Mouse (Mus musculus) gastrocnemius, postnatal 10 days (tissue): ENCODE data around the gene Fam117b. TPM values are rescaled to one million over a fixed set of nuclear protein-coding genes. Genes with fewer than 3 reads are reported as not detected.

Experiments
- DNase-seq: peaks from one replicate; pipeline ENCODE4 v3.0.0; 2021; ENCODE audit warnings: mixed read lengths
- total RNA-seq, 2 experiments: library from RNA; stranded (reverse); gene quantifications; 2 replicates each; pipeline ENCODE4 v1.2.3; 2021

The Fam117b gene
- total RNA-seq, 2 experiments from 2014 or later, result 7.9 to 8.8 TPM

- DNase-seq, result peak; percentile 40
Observed at GRCm38 (mm10) chr1:59913195-59913868, 526 bp downstream of the Fam117b start.

GRCm38 (mm10) chr1:59913869-59914225, 1.0 kb downstream of the Fam117b start:
- no peak for DNase-seq

DNA sequence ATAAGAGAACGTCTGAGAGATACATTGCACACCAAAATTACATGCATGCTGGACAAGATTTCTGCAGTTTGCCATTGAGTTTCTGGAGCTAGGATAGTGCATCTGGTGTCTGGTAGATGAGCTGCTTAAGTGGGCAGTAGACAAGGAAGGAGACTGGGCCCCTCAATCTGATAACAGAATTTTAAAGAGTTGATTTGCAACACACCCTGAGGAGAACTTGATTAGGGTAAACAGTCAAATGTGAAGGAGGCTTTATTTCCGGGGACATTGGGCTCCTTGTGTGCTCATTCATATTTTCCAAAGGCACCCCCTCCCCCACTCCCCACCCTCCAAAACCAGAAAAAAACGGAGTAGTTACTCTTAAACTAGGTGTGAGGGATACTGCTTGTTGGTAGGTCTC, 2.0 kb downstream of the Fam117b start:
- DNase-seq, result no peak

GRCm38 (mm10) chr1:59915843-59916610, 3.2 kb downstream of the Fam117b start:
- no peak for DNase-seq

GRCm38 (mm10) chr1:59917401-59917800, 4.6 kb downstream of the Fam117b start:
- no peak for DNase-seq

GRCm38 (mm10) chr1:59918075-59918474, 5.3 kb downstream of the Fam117b start:
- no peak for DNase-seq

DNA sequence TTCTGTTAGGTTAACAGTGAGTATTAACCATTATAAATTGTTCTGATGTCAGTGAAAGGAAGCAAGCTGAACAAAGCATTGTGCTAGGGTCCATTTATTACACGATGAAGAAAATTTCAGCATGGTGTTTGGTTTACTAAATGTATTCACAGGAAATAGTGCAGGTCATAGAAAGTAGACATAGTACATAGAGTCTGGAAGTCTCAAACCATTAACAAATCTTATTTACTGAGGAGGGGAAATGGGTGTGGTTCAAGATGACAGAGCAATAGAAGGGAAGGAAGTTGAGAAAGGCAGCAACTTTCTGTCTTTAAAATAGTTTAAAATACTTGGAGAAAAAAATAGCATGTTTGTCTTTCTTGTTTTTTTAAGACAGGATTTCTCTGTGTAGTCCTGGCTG, 10.4 kb downstream of the Fam117b start:
- no peak for DNase-seq

DNA sequence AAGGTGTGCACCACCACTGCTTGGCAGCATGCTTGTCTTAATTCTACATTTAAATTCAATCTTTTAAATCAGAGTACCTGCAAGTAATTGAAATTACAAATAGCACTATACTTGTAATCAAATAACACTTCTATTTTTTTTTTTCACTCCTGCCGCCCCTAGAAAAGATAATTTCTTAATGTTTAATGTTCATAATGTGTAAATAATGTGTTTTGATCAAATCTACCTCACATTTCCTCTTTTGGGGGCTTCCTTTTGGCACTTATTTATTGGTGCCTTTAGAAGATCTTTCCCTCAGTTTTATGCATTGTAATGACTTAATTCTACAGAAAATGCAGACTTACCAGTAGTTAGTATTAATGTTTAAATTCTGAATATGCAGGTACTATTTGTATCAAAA, 10.9 kb downstream of the Fam117b start:
- no peak for DNase-seq

DNA sequence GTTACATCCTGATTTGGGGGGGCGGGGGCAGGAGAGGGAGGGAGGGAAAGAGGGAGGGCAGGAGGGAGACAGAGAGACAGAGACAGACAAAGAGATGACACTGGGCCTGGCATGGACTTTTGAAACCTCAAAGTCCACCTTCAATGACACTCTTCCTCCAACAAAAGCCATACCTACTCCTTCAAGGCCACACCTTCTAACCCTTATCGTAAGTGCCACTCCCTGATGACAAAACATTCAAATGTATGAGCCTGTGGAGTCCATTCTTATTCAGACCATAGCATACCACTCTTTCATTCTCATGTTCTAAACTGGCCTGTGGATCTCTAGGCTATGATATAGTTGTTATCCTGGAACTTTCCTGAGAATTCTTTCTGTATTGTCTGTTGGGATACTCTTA, 11.6 kb downstream of the Fam117b start:
- no peak for DNase-seq

DNA sequence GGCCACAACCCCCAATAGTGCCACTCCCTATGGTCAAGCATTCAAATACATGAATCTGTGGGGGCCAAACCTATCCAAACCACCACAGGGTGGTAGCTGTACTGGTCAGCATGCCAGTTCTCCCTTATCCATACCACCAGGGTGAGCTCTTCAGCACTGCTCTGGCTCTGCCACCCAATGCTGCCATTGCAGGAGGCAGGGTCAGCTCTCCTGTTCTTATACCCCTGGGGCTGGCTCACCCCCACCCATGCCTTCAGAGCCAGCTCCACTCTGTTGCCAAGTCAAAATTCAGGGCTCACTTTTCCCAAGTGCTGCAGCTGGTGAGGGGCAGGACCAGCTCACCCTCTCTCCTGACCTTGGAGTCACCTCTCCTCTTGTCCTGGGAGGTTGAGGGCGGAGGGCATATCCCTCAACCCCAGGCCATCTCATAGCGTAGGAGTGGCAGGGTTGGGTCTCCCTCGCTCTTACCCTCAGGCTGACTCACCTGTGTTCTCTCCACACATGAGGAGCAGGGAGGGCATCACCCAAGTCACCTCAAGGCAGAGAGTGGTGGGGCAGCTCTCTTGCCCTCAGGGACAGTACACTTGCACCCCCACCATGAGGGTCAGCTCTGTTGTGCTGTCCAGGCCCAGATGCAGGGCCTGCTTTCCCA, 13.3 kb downstream of the Fam117b start:
- DNase-seq, result no peak

DNA sequence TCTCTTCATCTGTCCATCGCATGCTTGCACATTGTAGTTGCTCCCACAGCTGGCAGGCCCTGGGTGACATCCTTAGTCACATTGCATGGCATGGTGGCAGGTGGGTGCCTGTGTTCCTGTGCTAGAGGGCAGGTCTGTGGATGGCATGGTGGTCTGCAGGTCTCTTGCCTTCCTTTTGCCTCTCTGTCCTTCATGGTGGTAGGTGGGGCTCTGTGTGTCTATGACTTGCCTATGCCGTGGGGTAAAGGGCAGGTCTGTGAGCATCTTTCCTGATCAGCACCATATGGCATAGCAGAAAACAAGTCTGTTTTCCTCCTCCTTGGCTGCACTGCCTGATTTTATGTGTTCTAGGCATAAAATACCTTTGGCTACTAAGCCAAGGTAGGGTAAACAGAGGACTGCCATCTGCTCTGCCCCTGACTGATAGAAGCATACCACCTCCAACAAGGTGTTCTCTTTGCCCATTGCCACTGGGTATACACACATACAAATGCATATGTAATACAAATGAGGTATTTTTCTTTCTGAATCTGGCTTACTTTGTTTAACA, 14.4 kb downstream of the Fam117b start:
- no peak for DNase-seq

DNA sequence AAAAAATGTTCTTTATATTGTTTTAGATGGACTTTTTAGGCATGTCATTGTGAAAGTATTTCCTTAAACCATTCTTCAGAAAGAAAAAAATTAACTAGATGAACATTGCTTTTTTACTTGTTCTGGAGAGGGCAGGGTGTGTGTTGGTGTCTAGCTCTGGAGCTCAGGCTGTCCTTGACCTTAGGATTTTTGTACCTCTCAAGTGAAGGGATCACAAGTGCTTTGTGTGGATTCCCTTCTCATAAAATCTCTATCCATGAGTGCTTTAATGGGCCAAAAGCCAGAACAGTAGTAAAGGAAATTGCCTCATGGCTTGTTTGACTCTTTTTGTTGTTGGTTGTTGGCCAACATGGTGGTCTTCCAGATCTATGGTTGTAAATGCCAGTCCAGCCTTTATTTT, 18.1 kb downstream of the Fam117b start:
- no peak for DNase-seq

DNA sequence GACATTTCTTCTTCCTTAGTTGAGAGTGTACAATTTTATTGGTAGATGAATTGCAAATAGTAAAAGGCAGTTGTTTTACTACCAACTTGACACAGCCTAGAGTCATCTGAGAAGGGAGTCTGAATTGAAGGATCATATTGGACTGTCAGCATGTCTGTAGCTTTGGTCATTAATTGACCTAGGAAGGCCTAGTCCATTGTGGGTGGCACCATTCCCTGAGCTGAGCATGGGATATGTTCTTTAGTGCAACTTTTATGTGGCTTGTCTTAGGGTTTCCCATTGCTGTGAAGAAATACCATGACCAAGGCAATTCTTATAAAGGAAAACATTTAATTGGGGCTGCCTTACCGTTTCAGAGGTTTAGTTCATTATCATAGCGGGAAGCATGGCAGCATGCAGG, 20.2 kb downstream of the Fam117b start:
- DNase-seq, result no peak

- DNase-seq, result no peak
Observed at GRCm38 (mm10) chr1:59941063-59941462, 28.3 kb downstream of the Fam117b start.

GRCm38 (mm10) chr1:59942057-59942790, 29.4 kb downstream of the Fam117b start:
- DNase-seq, result no peak

DNA sequence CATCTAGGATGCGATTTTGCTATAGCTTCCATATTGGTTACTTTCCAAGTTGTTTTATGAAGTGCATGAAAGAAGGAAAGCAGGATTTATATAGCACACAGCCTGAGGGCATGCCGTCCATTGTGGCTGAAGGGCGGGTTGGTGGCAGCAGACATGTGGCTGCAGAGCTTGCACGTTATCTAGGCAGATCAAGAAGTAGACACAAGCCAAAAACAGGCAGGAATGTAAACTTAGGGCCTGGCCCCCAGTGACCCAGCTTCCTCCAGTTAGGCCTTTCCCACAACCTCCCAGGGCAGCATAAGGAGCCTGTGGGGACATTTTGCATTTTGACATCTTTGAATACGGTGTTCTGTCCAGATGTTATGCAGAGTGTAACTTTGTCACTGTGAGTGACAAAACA, 31.0 kb downstream of the Fam117b start:
- no peak for DNase-seq

- DNase-seq, result no peak
Observed at GRCm38 (mm10) chr1:59945969-59946368, 33.2 kb downstream of the Fam117b start.

- DNase-seq, result no peak
Observed at GRCm38 (mm10) chr1:59947509-59947908, 34.7 kb downstream of the Fam117b start.

DNA sequence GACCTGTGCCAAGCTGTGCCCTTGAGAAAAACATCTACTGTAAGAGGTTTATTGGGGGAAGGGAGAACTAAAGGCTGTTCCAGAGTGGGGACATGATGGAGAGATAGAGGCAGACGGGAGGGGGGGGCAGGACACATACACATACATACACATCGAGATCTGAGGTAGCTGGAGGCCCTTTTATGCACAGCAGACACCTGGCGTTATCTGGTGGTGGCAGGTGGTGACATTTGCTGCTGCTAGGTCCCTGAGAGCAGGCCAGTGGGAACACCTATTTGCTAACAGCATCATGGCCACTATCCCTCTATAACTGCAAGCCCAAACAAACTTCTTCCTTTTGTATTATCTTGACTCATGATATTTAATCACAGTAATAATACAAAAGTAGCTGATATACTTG, 44.4 kb downstream of the Fam117b start:
- no peak for DNase-seq

- DNase-seq, result no peak
Observed at GRCm38 (mm10) chr1:59959941-59960340, 47.1 kb downstream of the Fam117b start.

- no peak for DNase-seq
Observed at GRCm38 (mm10) chr1:59966171-59966785, 53.5 kb downstream of the Fam117b start.

GRCm38 (mm10) chr1:59967291-59967690, 54.5 kb downstream of the Fam117b start:
- peak; percentile 9 for DNase-seq
